Mouse (Mus musculus) forebrain, postnatal 0 days (tissue): ENCODE results near the gene Cbarp. TPM values are rescaled to one million over a fixed set of nuclear protein-coding genes. Genes with fewer than 3 reads are reported as not detected.

Experiments used
- ATAC-seq: fragments of 200-750 bp; cut with Nextera tagmentation; 2 replicates; pipeline ENCODE4 v1.8.0; 2017; ENCODE audit warnings: mild to moderate bottlenecking, moderate library complexity
- DNase-seq: peaks from one replicate; pipeline ENCODE4 v3.0.0-alpha.2; 2015
- H3K27ac ChIP-seq: fragments of 300-500 bp; sonication (generic); 2 replicates; pipeline ENCODE4 v1.5.1; 2014; ENCODE audit warnings: low read depth, mild to moderate bottlenecking, antibody characterized with exemption, low read length, moderate library complexity, mixed read lengths
- H3K27me3 ChIP-seq: fragments of 300-500 bp; sonication (generic); 2 replicates; pipeline ENCODE4 v1.6.1; 2014; ENCODE audit warnings: mild to moderate bottlenecking, low read length, mixed read lengths; ENCODE audit not compliant: insufficient read depth
- H3K36me3 ChIP-seq: fragments of 300-500 bp; sonication (generic); 2 replicates; pipeline ENCODE4 v1.6.1; 2014; ENCODE audit warnings: mild to moderate bottlenecking, moderate library complexity; ENCODE audit not compliant: insufficient read depth
- H3K4me1 ChIP-seq: fragments of 300-500 bp; sonication (generic); 2 replicates; pipeline ENCODE4 v1.6.1; 2014; ENCODE audit warnings: antibody characterized with exemption; ENCODE audit not compliant: insufficient read depth
- H3K4me2 ChIP-seq: fragments of 300-500 bp; sonication (generic); 2 replicates; pipeline ENCODE4 v1.6.1; 2014; ENCODE audit warnings: low read depth, mild to moderate bottlenecking, moderate library complexity
- H3K4me3 ChIP-seq: fragments of 300-500 bp; sonication (generic); 2 replicates; pipeline ENCODE4 v1.5.1; 2014; ENCODE audit warnings: low read depth, low read length, mixed read lengths
- H3K9ac ChIP-seq: fragments of 300-500 bp; sonication (generic); 2 replicates; pipeline ENCODE4 v1.6.1; 2014; ENCODE audit warnings: mild to moderate bottlenecking
- H3K9me3 ChIP-seq: fragments of 300-500 bp; sonication (generic); 2 replicates; pipeline ENCODE4 v1.6.1; 2016; ENCODE audit warnings: low read length
- CTCF ChIP-seq: sonication (generic); IDR thresholded peaks from 2 replicates; pipeline ENCODE4 v1.5.1; 2016; ENCODE audit warnings: antibody characterized with exemption, control low read depth, low read depth
- WGBS: fragments of 180-500 bp; shearing (Covaris S2); extraction: QIAGEN DNeasy Blood & Tissue Kit; methylation state at CpG from one replicate; pipeline ENCODE4 v1.1.7; 2014; 5-methylcytosine and 5-hydroxymethylcytosine counted together
- polyA plus RNA-seq: library from polyadenylated mRNA; unstranded; fragments of >200 nt; fragmentation: Nextera tagmentation; extraction: Ambion mirVana; gene quantifications from 2 replicates; pipeline ENCODE4 v1.2.1, GENCODE M21; 2015
- total RNA-seq: library from RNA; depleted of rRNA; stranded (reverse); fragments of >200 nt; gene quantifications from 2 replicates; pipeline ENCODE4 v1.2.3, GENCODE M21; 2014

Cbarp gene
- total and polyA plus RNA-seq, 2 experiments from 2014 or later = 68.2 to 151 TPM

GRCm38 (mm10) chr10:80173955-80174640 lies 33.5 kb upstream of the Cbarp start:
- Histone ChIP-seq H3K4me2 (no peak overlapping the region), H3K9ac (no peak overlapping the region), H3K9me3 (no peaks in the 10 kb centered on the region), H3K27ac (no peak overlapping the region), H3K27me3 (no peaks in the 10 kb centered on the region), H3K4me1 (no peaks in the 10 kb centered on the region; the same call in 1 of the 2 replicates), H3K4me3 (no peak overlapping the region), H3K36me3 (peaks cover 27% of the 10 kb centered on the region)
- ATAC-seq (no peak), DNase-seq (no peak)
- 86% methylated on average over 10 of the region's 10 CpGs for WGBS
- no peak for TF ChIP-seq CTCF

- ATAC-seq (no peak), DNase-seq (peak; percentile 35)
- H3K27ac ChIP-seq = peak overlapping the region; percentile 92
- peak overlapping the region; percentile 47 for H3K4me3 ChIP-seq
- H3K36me3 ChIP-seq = peaks cover 27% of the 10 kb centered on the region
- H3K9ac ChIP-seq = no peak overlapping the region
- peaks cover 6% of the 10 kb centered on the region for H3K4me1 ChIP-seq
- 7% methylated on average over 11 of the region's 11 CpGs for WGBS
- H3K27me3 ChIP-seq = no peaks in the 10 kb centered on the region
- no peak for TF ChIP-seq CTCF
- H3K9me3 ChIP-seq = no peaks in the 10 kb centered on the region
- H3K4me2 ChIP-seq = peak overlapping the region; percentile 61
These were observed 32.7 kb upstream of the Cbarp start for GRCm38 (mm10) chr10:80173358-80173757.

GRCm38 (mm10) chr10:80172527-80173292 lies 32.1 kb upstream of the Cbarp start, which contains the start of gene 1600002K03Rik:
Gene 1600002K03Rik (plus strand): TSS chr10:80172944.
- H3K27me3 ChIP-seq = no peaks in the 10 kb centered on the region
- H3K9ac ChIP-seq = peak within 1 kb of the TSS; percentile 58
- ATAC-seq (peak; percentile 84), DNase-seq (peak; percentile 95)
- H3K36me3 ChIP-seq = peaks cover 27% of the 10 kb centered on the region
- H3K9me3 ChIP-seq = no peaks in the 10 kb centered on the region
- WGBS = 6% methylated on average over 34 of the region's 35 CpGs
- peak within 1 kb of the TSS; percentile 61 for H3K4me2 ChIP-seq
- peak within 1 kb of the TSS; percentile 92 for H3K27ac ChIP-seq
- TF ChIP-seq CTCF = no peak
- peak within 1 kb of the TSS; percentile 47 for H3K4me3 ChIP-seq
- H3K4me1 ChIP-seq = peaks cover 6% of the 10 kb centered on the region

- Histone ChIP-seq H3K9me3 (no peaks in the 10 kb centered on the region), H3K27me3 (no peaks in the 10 kb centered on the region), H3K36me3 (peaks cover 27% of the 10 kb centered on the region), H3K9ac (peak overlapping the region; percentile 58), H3K4me1 (peaks cover 8% of the 10 kb centered on the region), H3K4me3 (no peak overlapping the region), H3K4me2 (peak overlapping the region; percentile 61), H3K27ac (peak overlapping the region; percentile 92)
- 85% methylated on average over 45 of the region's 45 CpGs for WGBS
- no peak for TF ChIP-seq CTCF
- DNase-seq = no peak
- ATAC-seq = no peak
These were observed 31.3 kb upstream of the Cbarp start for GRCm38 (mm10) chr10:80171760-80172526.

- Histone ChIP-seq H3K36me3 (peaks cover 27% of the 10 kb centered on the region), H3K4me3 (no peak overlapping the region), H3K27me3 (no peaks in the 10 kb centered on the region), H3K4me2 (no peak overlapping the region), H3K9me3 (no peaks in the 10 kb centered on the region), H3K27ac (no peak overlapping the region), H3K4me1 (peaks cover 13% of the 10 kb centered on the region), H3K9ac (no peak overlapping the region)
- ATAC-seq (no peak), DNase-seq (no peak)
- WGBS = 93% methylated on average over 15 of the region's 15 CpGs
- TF ChIP-seq CTCF = no peak
These were observed 30.6 kb upstream of the Cbarp start for GRCm38 (mm10) chr10:80171252-80171651.

GRCm38 (mm10) chr10:80170601-80171021 lies 30.0 kb upstream of the Cbarp start:
- H3K9me3 ChIP-seq = no peaks in the 10 kb centered on the region
- DNase-seq (no peak), ATAC-seq (no peak)
- no peaks in the 10 kb centered on the region for H3K27me3 ChIP-seq
- no peak for TF ChIP-seq CTCF
- no peak overlapping the region for H3K4me2 ChIP-seq
- WGBS = 93% methylated on average over 19 of the region's 19 CpGs
- peaks cover 18% of the 10 kb centered on the region for H3K4me1 ChIP-seq
- no peak overlapping the region for H3K4me3 ChIP-seq
- H3K9ac ChIP-seq = no peak overlapping the region
- no peak overlapping the region for H3K27ac ChIP-seq
- H3K36me3 ChIP-seq = peaks cover 27% of the 10 kb centered on the region
